Mouse (Mus musculus) intestine, postnatal 0 days (tissue): ENCODE data around the gene Vps8. TPM values are rescaled to one million over a fixed set of nuclear protein-coding genes. Genes with fewer than 3 reads are reported as not detected.

Source experiments
- ATAC-seq: fragments of 200-750 bp; cut with Nextera tagmentation; 2 replicates; pipeline ENCODE4 v1.8.0; 2017; ENCODE audit warnings: mild to moderate bottlenecking, moderate TSS enrichment, moderate library complexity
- H3K27ac ChIP-seq: fragments of 300-500 bp; sonication (generic); 2 replicates; pipeline ENCODE4 v1.5.1; 2014; ENCODE audit warnings: mild to moderate bottlenecking, low read depth, low read length, moderate library complexity
- H3K27me3 ChIP-seq: fragments of 300-500 bp; sonication (generic); replicated peaks from 2 replicates; pipeline ENCODE4 v1.6.1; 2014; ENCODE audit warnings: low read length, mixed read lengths; ENCODE audit not compliant: control insufficient read depth, insufficient read depth
- H3K36me3 ChIP-seq: fragments of 300-500 bp; sonication (generic); 2 replicates; pipeline ENCODE4 v1.6.1; 2014; ENCODE audit warnings: mild to moderate bottlenecking, moderate library complexity; ENCODE audit not compliant: control insufficient read depth, insufficient read depth
- H3K4me1 ChIP-seq: fragments of 300-500 bp; sonication (generic); replicated peaks from 2 replicates; pipeline ENCODE4 v1.6.1; 2014; ENCODE audit warnings: antibody characterized with exemption, low read length, mixed read lengths; ENCODE audit not compliant: control insufficient read depth, insufficient read depth
- H3K4me2 ChIP-seq: fragments of 300-500 bp; sonication (generic); replicated peaks from 2 replicates; pipeline ENCODE4 v1.6.1; 2014; ENCODE audit warnings: low read depth, mild to moderate bottlenecking, moderate library complexity
- H3K4me3 ChIP-seq: fragments of 300-500 bp; sonication (generic); 2 replicates; pipeline ENCODE4 v1.5.1; 2014; ENCODE audit warnings: low read depth, low read length
- H3K9ac ChIP-seq: fragments of 300-500 bp; sonication (generic); 2 replicates; pipeline ENCODE4 v1.6.1; 2014; ENCODE audit warnings: mild to moderate bottlenecking, low read depth, low read length
- H3K9me3 ChIP-seq: fragments of 300-500 bp; sonication (generic); 2 replicates; pipeline ENCODE4 v1.6.1; 2016; ENCODE audit warnings: mixed run types; ENCODE audit not compliant: control insufficient read depth
- CTCF ChIP-seq: sonication (generic); IDR thresholded peaks from 2 replicates; pipeline ENCODE4 v1.5.1; 2016; ENCODE audit warnings: low read depth, mild to moderate bottlenecking, control low read depth, antibody characterized with exemption, moderate library complexity
- WGBS: fragments of 180-500 bp; shearing (Covaris S2); extraction: QIAGEN DNeasy Blood & Tissue Kit; methylation state at CpG from one replicate; pipeline ENCODE4 v1.1.7; 2014; 5-methylcytosine and 5-hydroxymethylcytosine counted together
- polyA plus RNA-seq: library from polyadenylated mRNA; unstranded; fragments of >200 nt; fragmentation: Nextera tagmentation; extraction: Ambion mirVana; gene quantifications from 2 replicates; pipeline ENCODE4 v1.2.1, GENCODE M21; 2015

Vps8 gene
- polyA plus RNA-seq, 1 experiment from 2014 or later: 6.6 TPM

GRCm38 (mm10) chr16:21693981-21694462, 271.1 kb downstream of the Vps8 start:
- Histone ChIP-seq H3K4me1 (no peaks in the 10 kb centered on the region), H3K9ac (peak overlapping the region; percentile 72), H3K27me3 (no peaks in the 10 kb centered on the region), H3K27ac (peak overlapping the region; percentile 83), H3K9me3 (no peaks in the 10 kb centered on the region), H3K4me3 (peak overlapping the region; percentile 77), H3K4me2 (peak overlapping the region; percentile 98), H3K36me3 (no peaks in the 10 kb centered on the region)
- TF ChIP-seq CTCF: no peak
- ATAC-seq: peak; percentile 39
- under 1% methylated on average over 40 of the region's 45 CpGs for WGBS

Other genes starting within 250 kb of the Vps8 start
- 3.9 and 4.0 TPM in 2 replicates for gene Ephb3, start 218.4 kb upstream of the Vps8 start, polyA plus RNA-seq